Mouse (Mus musculus): ENCODE results near the gene Gramd2. TPM values are rescaled to one million over a fixed set of nuclear protein-coding genes. Genes with fewer than 3 reads are reported as not detected.

Gramd2 gene
- total RNA-seq, 2 experiments from 2014 or later = 0.58 to 0.88 TPM

- no peak for ATAC-seq (ENCODE audit: poor library complexity, severe bottlenecking)
Observed at GRCm38 (mm10) chr9:59667250-59667649, 12.7 kb upstream of the Gramd2 start.

GRCm38 (mm10) chr9:59667904-59668303, 12.0 kb upstream of the Gramd2 start:
- ATAC-seq (ENCODE audit: poor library complexity, severe bottlenecking) = peak; percentile 51

DNA sequence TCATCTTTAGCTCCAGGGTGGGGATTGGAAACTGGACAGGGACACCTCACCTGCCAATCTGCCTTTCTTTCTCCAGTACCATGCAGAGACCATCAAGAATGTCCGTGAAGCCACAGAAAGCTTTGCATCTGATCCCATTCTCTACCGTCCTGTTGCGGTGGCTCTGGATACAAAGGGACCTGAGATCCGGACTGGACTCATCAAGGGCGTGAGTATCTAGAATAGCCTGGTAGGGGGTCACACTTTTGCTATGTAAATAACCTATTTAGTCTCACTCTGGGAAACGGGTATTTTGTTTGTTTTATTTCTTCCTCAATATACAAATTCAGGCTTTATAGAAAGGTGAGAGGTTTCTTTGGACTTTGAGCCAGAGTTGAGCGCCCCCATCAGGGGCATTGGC, 11.5 kb upstream of the Gramd2 start:
- no peak for ATAC-seq (ENCODE audit: poor library complexity, severe bottlenecking)

DNA sequence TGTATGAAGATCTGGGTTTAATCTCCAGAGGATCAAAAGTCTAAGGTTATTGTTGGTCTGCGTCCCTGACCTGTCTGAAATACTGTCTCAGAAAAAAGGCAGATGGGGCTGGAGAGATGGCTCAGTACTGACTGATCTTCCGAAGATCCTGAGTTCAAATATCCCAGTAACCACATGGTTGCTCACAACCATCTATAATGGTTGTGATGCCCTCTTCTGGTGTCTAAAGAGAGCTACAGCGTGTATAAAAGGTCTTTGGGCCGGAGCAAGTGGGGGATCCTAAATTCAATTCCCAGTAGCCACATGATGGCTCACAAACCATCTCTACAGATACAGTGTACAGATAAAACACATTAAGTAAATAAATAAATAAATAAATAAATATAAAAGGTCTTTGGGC, 10.8 kb upstream of the Gramd2 start:
- ATAC-seq (ENCODE audit: poor library complexity, severe bottlenecking) = peak; percentile 40

DNA sequence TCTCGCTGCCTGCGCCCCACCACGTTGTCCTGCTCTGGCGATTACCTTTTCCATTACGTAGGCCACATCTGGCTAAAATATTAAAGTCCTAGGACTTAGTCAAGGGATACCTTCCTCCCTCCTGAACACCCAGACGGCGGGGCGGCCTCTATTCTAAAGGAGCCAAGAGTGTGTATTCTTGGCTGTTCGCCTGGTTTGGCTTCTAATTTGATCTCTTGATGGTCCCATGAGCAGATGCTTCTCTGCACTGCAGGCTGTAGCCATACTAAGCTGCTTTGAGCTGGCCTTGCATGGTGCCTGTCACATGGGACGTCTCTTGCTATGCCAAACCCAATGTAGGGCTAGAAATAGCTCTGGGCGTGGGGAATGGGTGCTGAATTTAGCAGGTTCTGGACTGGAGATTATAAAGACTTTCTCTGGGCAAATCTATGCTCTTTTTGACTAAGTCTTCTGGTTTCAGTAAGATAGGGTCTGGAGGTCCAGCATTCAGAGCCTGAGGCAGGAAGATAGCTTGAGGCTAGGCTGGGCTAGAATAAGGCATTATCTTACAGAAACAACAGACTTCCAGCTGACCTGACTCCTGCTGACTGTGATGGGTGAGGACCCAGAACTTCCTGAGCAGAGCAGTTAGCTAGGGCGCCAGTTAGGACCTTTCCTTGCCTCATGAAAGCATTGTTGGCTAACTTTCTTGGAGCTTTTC, 7.6 kb upstream of the Gramd2 start:
- no peak for ATAC-seq (ENCODE audit: poor library complexity, severe bottlenecking)

DNA sequence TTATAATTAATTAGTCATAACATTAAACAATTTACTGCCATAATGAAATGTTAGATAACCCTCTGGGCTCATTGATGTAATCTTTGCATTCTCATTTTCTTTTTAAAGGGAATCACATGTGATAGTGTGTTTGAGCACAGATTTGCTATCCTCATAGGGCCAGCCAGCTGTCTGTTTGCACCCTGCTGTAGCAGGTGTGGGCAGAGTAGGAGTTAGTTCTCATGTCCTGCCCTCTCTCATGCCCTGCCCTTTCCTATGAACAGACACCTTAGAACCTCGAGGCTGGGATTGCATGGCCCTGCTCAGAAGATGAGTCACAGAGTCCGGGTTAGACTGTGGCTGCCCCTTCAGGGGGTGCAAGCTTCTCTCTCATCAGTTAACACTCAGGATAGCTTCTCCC, 6.5 kb upstream of the Gramd2 start:
- no peak for ATAC-seq (ENCODE audit: poor library complexity, severe bottlenecking)

DNA sequence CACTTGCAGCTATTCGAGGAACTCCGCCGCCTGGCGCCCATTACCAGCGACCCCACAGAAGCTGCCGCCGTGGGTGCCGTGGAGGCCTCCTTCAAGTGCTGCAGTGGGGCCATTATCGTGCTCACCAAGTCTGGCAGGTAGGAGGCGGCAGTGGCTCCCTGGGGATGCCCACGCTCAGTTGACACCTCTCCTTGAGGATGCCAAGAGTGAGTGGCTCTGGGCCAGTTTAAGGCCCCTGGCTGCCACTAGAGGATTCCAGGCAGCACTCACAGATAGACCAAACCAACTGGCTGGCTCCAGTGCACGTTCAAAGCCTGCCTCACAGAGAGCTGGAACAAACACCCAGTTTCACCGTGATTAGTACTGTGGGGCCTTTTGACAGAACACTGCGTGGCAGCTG, 4.3 kb upstream of the Gramd2 start:
- ATAC-seq (ENCODE audit: poor library complexity, severe bottlenecking) = no peak

DNA sequence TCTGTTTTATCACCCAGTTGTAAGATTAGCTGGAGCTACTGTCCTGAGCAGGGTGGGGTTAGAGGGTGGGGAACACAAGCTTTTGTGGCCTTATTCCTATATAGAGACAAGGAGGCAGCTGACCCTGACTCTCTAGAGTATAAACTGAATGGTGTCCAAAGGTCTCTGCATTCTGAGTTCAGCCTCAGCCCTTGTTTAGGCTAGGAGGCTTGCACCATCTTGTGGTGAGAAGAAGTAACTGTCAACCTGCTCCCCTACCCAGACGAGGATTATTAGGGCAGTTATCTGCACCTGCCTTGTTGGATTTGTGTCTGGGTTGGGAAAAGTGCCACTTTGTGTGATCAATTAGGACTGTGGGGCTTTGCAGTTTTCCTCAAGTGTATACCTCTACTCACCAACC, 1.6 kb upstream of the Gramd2 start:
- peak; percentile 68 for ATAC-seq (ENCODE audit: poor library complexity, severe bottlenecking)

DNA sequence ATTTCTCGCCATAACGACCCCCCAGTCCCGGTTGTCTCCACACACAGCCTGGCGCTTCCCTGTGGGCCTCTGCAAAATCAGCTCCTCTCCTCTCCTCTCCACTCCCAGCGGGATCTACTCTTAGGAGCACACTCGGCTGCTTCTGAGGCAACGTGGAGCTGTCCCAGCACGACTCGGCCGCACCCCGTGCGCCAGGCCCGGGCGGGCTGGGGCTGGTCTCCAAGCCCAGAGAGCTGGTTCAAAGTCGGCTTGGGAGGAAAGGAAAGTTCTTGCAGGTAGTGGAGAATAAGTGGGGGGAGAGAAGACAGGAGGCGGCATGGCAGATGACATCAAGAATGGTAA, 561 bp downstream of the Gramd2 start:
- ATAC-seq (ENCODE audit: poor library complexity, severe bottlenecking) = no peak

GRCm38 (mm10) chr9:59684020-59684419, 4.1 kb downstream of the Gramd2 start:
- no peak for ATAC-seq (ENCODE audit: poor library complexity, severe bottlenecking)

GRCm38 (mm10) chr9:59687416-59688046, 7.6 kb downstream of the Gramd2 start:
- ATAC-seq (ENCODE audit: poor library complexity, severe bottlenecking) = no peak

GRCm38 (mm10) chr9:59691635-59692094, 11.7 kb downstream of the Gramd2 start:
- ATAC-seq (ENCODE audit: poor library complexity, severe bottlenecking) = no peak

DNA sequence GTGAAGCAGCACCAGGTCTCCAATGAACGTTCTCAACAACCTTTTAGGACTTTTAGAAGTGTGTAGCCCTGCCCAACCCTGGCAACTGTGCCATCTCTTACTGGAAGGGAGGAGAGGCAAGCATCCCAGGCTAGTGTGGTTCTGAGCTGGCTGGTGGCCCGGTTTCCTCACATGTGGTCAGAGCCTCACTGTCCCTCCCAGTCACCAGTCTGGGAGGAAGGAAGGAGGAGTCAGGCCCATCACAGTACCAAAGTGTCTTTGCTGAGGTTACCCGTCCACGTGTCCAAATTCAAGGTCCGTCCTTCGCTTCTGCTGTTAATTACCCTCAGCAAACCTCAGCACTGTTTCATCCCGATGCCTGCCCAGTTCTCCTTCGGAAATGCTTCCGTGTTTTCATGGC, 12.2 kb downstream of the Gramd2 start:
- no peak for ATAC-seq (ENCODE audit: poor library complexity, severe bottlenecking)

DNA sequence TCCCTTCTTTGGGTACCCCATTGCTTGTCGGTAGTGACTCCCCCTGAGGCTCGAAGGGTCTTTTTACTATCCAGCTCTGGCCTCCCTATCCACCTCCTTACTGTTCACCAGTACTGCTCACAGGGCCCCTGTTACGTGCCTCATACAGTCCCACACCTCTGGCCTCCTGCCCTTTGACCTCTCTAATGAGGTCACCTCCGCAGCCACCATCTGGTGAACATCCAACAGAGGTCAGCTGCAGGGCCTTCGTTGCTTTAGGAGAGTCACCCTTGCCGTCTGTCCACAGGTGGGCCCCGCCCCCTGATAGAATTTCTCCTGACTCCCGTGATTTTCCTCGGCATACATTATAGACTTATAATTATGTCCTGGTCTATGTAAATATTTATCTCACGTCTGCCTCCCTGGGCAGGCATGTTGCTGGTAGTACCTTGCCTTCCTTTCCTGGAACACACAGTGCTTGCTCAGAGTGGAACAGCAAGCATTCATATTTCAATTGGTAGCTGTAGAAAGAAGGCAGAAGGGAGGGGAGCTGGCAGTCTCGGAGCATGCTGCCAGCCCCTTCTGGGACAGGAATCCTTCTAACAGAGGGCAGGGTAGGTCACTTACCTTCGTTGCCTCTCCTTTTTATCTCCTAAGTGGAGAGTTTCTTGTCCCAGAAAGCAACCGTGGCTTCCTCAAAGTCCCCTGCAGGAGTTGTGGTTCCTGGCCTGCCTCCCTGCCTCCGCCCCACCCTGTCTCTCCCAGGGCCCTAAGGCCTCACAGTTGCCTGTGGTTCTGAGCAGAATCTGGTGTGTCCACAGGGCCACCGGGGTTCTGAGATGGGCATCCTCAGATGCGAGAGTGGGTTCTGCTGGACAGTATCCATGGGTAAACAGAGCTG, 14.9 kb downstream of the Gramd2 start:
- ATAC-seq (ENCODE audit: poor library complexity, severe bottlenecking) = no peak

- no peak for ATAC-seq (ENCODE audit: poor library complexity, severe bottlenecking)
Observed at GRCm38 (mm10) chr9:59695451-59695813, 15.5 kb downstream of the Gramd2 start.

- no peak for ATAC-seq (ENCODE audit: poor library complexity, severe bottlenecking)
Observed at GRCm38 (mm10) chr9:59696381-59696780, 16.4 kb downstream of the Gramd2 start.

DNA sequence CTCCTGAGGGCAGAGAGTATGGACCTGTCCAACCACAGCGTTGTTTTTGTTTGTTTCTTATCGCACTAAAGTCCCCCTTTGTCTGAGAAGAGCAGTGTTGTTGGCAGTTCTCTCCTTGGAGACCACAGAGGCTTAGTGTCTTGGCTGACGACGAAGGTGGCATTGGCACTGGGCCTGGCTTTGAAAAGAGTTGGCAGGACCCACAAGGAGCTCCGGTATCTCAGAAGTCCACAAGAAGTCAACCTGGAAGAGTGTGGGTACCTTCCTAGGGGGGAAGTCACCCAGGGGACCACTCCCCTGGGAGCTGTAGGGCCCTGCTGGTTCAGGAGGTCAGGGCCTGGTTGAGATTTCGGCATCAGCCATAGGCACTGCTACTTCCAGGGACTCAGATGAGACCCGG, 21.1 kb downstream of the Gramd2 start:
- no peak for ATAC-seq (ENCODE audit: poor library complexity, severe bottlenecking)

- ATAC-seq (ENCODE audit: poor library complexity, severe bottlenecking) = no peak
Observed at GRCm38 (mm10) chr9:59703099-59703498, 23.2 kb downstream of the Gramd2 start.

GRCm38 (mm10) chr9:59706850-59707825, 27.2 kb downstream of the Gramd2 start:
- peak; percentile 60 for ATAC-seq (ENCODE audit: poor library complexity, severe bottlenecking)

DNA sequence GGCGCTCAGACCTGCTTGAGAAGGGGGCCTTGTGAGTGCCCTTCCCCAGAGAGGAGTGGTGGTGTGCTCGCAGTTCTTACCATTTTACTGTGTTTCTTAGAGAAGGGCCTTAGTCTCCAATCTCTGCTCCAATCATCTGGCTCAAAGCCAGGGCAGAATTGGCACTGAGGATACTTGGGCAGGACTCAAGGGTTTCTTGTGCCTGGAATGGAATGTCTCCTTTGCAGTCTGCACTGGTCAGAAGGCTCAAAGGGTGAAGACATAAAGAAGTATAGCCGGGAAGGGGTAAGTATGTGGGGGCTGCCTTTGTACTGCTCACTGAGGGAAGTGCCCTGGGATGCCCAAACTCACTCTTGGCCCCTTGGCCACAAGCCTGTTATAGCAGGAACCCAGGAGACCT, 29.3 kb downstream of the Gramd2 start:
- no peak for ATAC-seq (ENCODE audit: poor library complexity, severe bottlenecking)
